Mouse (Mus musculus) ovary, adult 10 weeks (tissue): Measurements from ENCODE around the gene Lamb2. TPM values are rescaled to one million over a fixed set of nuclear protein-coding genes. Genes with fewer than 3 reads are reported as not detected.

ENCODE experiments used
- polyA plus RNA-seq: library from polyadenylated mRNA; stranded (reverse); fragments of 350-450 nt; fragmentation: Illumina TruSeq; extraction: RNeasy Lipid Tissue Mini Kit (QIAGEN cat#74804); gene quantifications from one replicate; pipeline ENCODE4 v1.2.3, GENCODE M21; 2014

Lamb2 gene
- 5.2 TPM for polyA plus RNA-seq

GRCm38 (mm10) chr9:108479721-108480351 lies at the start of gene Lamb2:
TSS of gene Lamb2 (plus strand) at chr9:108479736.

GRCm38 (mm10) chr9:108436182-108436581 lies 43.4 kb upstream of the Lamb2 start, which contains the start of gene BC048562:
TSS of gene BC048562 (plus strand) at chr9:108436482.

GRCm38 (mm10) chr9:108460319-108461178 lies 19.0 kb upstream of the Lamb2 start, which contains the start of gene Ccdc71:
TSS of gene Ccdc71 (plus strand) at chr9:108460527.

GRCm38 (mm10) chr9:108461181-108461631 lies 18.3 kb upstream of the Lamb2 start, which contains the start of gene Klhdc8b:
TSS of gene Klhdc8b (minus strand) at chr9:108461581.

GRCm38 (mm10) chr9:108490559-108491285 lies 11.2 kb downstream of the Lamb2 start, which contains the start of gene Usp19:
TSS of gene Usp19 (plus strand) at chr9:108490602.

GRCm38 (mm10) chr9:108507619-108508434 lies 28.3 kb downstream of the Lamb2 start, which contains the start of gene Qars:
TSS of gene Qars (plus strand) at chr9:108507706.

GRCm38 (mm10) chr9:108516380-108517251 lies 37.1 kb downstream of the Lamb2 start, which contains the start of gene Qrich1:
TSS of gene Qrich1 (plus strand) at chr9:108516806.

Other genes starting within 250 kb of the Lamb2 start
- 136 TPM for gene Dag1, start 215.8 kb upstream of the Lamb2 start, polyA plus RNA-seq
- gene Nicn1, start 189.3 kb upstream of the Lamb2 start, polyA plus RNA-seq: 21.4 TPM
- 0.88 TPM for gene Amt, start 182.9 kb upstream of the Lamb2 start, polyA plus RNA-seq
- 612 TPM for gene Rhoa, start 173.6 kb upstream of the Lamb2 start, polyA plus RNA-seq
- 5.5 TPM for gene Tcta, start 173.6 kb upstream of the Lamb2 start, polyA plus RNA-seq
- 8.7 TPM for gene Gpx1, start 140.8 kb upstream of the Lamb2 start, polyA plus RNA-seq
- gene Usp4, start 131.9 kb upstream of the Lamb2 start, polyA plus RNA-seq: 50.8 TPM
- 0.91 TPM for gene 1700102P08Rik, start 86.9 kb upstream of the Lamb2 start, polyA plus RNA-seq
- 0.20 TPM for gene Ccdc36, start 51.3 kb upstream of the Lamb2 start, polyA plus RNA-seq
- not detected for gene BC048562, start 43.3 kb upstream of the Lamb2 start, polyA plus RNA-seq
- gene Ccdc71, start 19.2 kb upstream of the Lamb2 start, polyA plus RNA-seq: 4.3 TPM
- gene Klhdc8b, start 18.2 kb upstream of the Lamb2 start, polyA plus RNA-seq: 0.66 TPM
- 7.3 TPM for gene Usp19, start 10.9 kb downstream of the Lamb2 start, polyA plus RNA-seq
- gene Qars, start 28.0 kb downstream of the Lamb2 start, polyA plus RNA-seq: 93.6 TPM
- 63.5 TPM for gene Qrich1, start 37.1 kb downstream of the Lamb2 start, polyA plus RNA-seq
- 52.1 TPM for gene Impdh2, start 80.5 kb downstream of the Lamb2 start, polyA plus RNA-seq
- 1.8 TPM for gene Ndufaf3, start 87.7 kb downstream of the Lamb2 start, polyA plus RNA-seq
- 1.1 TPM for gene Dalrd3, start 90.2 kb downstream of the Lamb2 start, polyA plus RNA-seq
- 4.0 TPM for gene Wdr6, start 99.0 kb downstream of the Lamb2 start, polyA plus RNA-seq
- 0.26 TPM for gene P4htm, start 117.9 kb downstream of the Lamb2 start, polyA plus RNA-seq
- 45.3 TPM for gene Arih2, start 169.7 kb downstream of the Lamb2 start, polyA plus RNA-seq
- 50.5 TPM for gene Slc25a20, start 182.4 kb downstream of the Lamb2 start, polyA plus RNA-seq
- gene Prkar2a, start 209.6 kb downstream of the Lamb2 start, polyA plus RNA-seq: 121 TPM